Mouse (Mus musculus) brown adipose tissue, adult 24 weeks (tissue): Measurements from ENCODE around the gene Csrnp3. TPM values are rescaled to one million over a fixed set of nuclear protein-coding genes. Genes with fewer than 3 reads are reported as not detected.

Experiments used
- H3K27ac ChIP-seq: fragments of 200-500 bp; replicated peaks from 2 replicates; pipeline ENCODE4 v1.5.1; 2012; ENCODE audit warnings: low read depth, mild to moderate bottlenecking, low read length
- H3K4me1 ChIP-seq: fragments of 200-500 bp; 2 replicates; pipeline ENCODE4 v1.6.1; 2012; ENCODE audit warnings: low read length, mixed read lengths; ENCODE audit not compliant: control insufficient read depth, insufficient read depth, insufficient read length
- H3K4me3 ChIP-seq: fragments of 200-500 bp; 2 replicates; pipeline ENCODE4 v1.5.1; 2012; ENCODE audit warnings: low read depth, mild to moderate bottlenecking, low read length, moderate library complexity; ENCODE audit not compliant: insufficient read depth
- polyA plus RNA-seq: library from polyadenylated mRNA; stranded (reverse); fragments of >200 nt; gene quantifications from 2 replicates; pipeline ENCODE4 v1.2.4, GENCODE M21; 2012; ENCODE audit not compliant: missing spikeins, insufficient read depth, insufficient read length

Csrnp3 gene
- polyA plus RNA-seq, 1 experiment, result not detected

- Histone ChIP-seq H3K4me3 (no peak overlapping the region), H3K4me1 (no peaks in the 10 kb centered on the region), H3K27ac (no peak overlapping the region)
These were observed 64.4 kb downstream of the Csrnp3 start for GRCm38 (mm10) chr2:65909724-65910521.

GRCm38 (mm10) chr2:65915994-65916393, 70.4 kb downstream of the Csrnp3 start:
- H3K4me1 ChIP-seq, result no peaks in the 10 kb centered on the region
- H3K27ac ChIP-seq, result no peak overlapping the region
- H3K4me3 ChIP-seq, result no peak overlapping the region

GRCm38 (mm10) chr2:65920651-65921412, 75.3 kb downstream of the Csrnp3 start:
- Histone ChIP-seq H3K4me3 (no peak overlapping the region), H3K4me1 (no peaks in the 10 kb centered on the region), H3K27ac (no peak overlapping the region)

- no peak overlapping the region for H3K27ac ChIP-seq
- no peaks in the 10 kb centered on the region for H3K4me1 ChIP-seq
- H3K4me3 ChIP-seq, result no peak overlapping the region
These were observed 79.9 kb downstream of the Csrnp3 start for GRCm38 (mm10) chr2:65925363-65925941.

GRCm38 (mm10) chr2:65926935-65927708, 81.6 kb downstream of the Csrnp3 start:
- no peak overlapping the region for H3K27ac ChIP-seq
- no peaks in the 10 kb centered on the region for H3K4me1 ChIP-seq

GRCm38 (mm10) chr2:65929286-65929685, 83.7 kb downstream of the Csrnp3 start:
- Histone ChIP-seq H3K4me1 (no peaks in the 10 kb centered on the region), H3K4me3 (no peak overlapping the region), H3K27ac (no peak overlapping the region)

More at GRCm38 (mm10) chr2:65926935-65927708, 81.6 kb downstream of the Csrnp3 start:
- no peak overlapping the region for H3K4me3 ChIP-seq

GRCm38 (mm10) chr2:65929927-65930326, 84.4 kb downstream of the Csrnp3 start:
- no peaks in the 10 kb centered on the region for H3K4me1 ChIP-seq
- no peak overlapping the region for H3K4me3 ChIP-seq
- H3K27ac ChIP-seq, result no peak overlapping the region

GRCm38 (mm10) chr2:65931313-65931712, 85.7 kb downstream of the Csrnp3 start:
- no peak overlapping the region for H3K27ac ChIP-seq
- H3K4me1 ChIP-seq, result no peaks in the 10 kb centered on the region
- no peak overlapping the region for H3K4me3 ChIP-seq

- H3K4me3 ChIP-seq, result no peak overlapping the region
- no peaks in the 10 kb centered on the region for H3K4me1 ChIP-seq
- no peak overlapping the region for H3K27ac ChIP-seq
These were observed 86.3 kb downstream of the Csrnp3 start for GRCm38 (mm10) chr2:65931841-65932311.

- H3K27ac ChIP-seq, result no peak overlapping the region
- no peaks in the 10 kb centered on the region for H3K4me1 ChIP-seq
- no peak overlapping the region for H3K4me3 ChIP-seq
These were observed 88.5 kb downstream of the Csrnp3 start for GRCm38 (mm10) chr2:65934099-65934498.

GRCm38 (mm10) chr2:65938900-65939299, 93.3 kb downstream of the Csrnp3 start:
- Histone ChIP-seq H3K4me1 (no peaks in the 10 kb centered on the region), H3K4me3 (no peak overlapping the region), H3K27ac (no peak overlapping the region)

- Histone ChIP-seq H3K4me3 (no peak overlapping the region), H3K27ac (no peak overlapping the region), H3K4me1 (no peaks in the 10 kb centered on the region)
These were observed 94.8 kb downstream of the Csrnp3 start for GRCm38 (mm10) chr2:65940351-65940750.

- no peak overlapping the region for H3K4me3 ChIP-seq
- no peaks in the 10 kb centered on the region for H3K4me1 ChIP-seq
- no peak overlapping the region for H3K27ac ChIP-seq
These were observed 96.8 kb downstream of the Csrnp3 start for GRCm38 (mm10) chr2:65942346-65942745.

GRCm38 (mm10) chr2:65948808-65949207, 103.2 kb downstream of the Csrnp3 start:
- no peak overlapping the region for H3K4me3 ChIP-seq
- no peaks in the 10 kb centered on the region for H3K4me1 ChIP-seq
- H3K27ac ChIP-seq, result no peak overlapping the region
